Mouse (Mus musculus) megakaryocyte-erythroid progenitor cell, adult 5-6 weeks (primary cell): ENCODE results near the gene Fads1. TPM values are rescaled to one million over a fixed set of nuclear protein-coding genes. Genes with fewer than 3 reads are reported as not detected.

Experiments
- ATAC-seq: replicated peaks from 2 replicates; pipeline ENCODE4 v1.8.0; 2016; ENCODE audit warnings: mild to moderate bottlenecking, inconsistent platforms; ENCODE audit not compliant: severe bottlenecking, poor library complexity, low FRiP score, low TSS enrichment
- total RNA-seq, 2 experiments: library from RNA; stranded (forward) in 1 of 2; stranded (reverse) in 1 of 2; fragments of 200-1000, 215-1000 nt in 1 of 2; fragments of >200 nt in 1 of 2; fragmentation: Nextera tagmentation in 1 of 2; gene quantifications; 2 replicates each; pipeline ENCODE4 v1.2.3; 2014 to 2017

The Fads1 gene
- total RNA-seq, 2 experiments from 2014 or later = 26.6 to 51.2 TPM

- ATAC-seq = peak; percentile 33; the same call in 1 of the 2 replicates
These were observed 8.7 kb upstream of the Fads1 start for GRCm38 (mm10) chr19:10173844-10174539.

DNA sequence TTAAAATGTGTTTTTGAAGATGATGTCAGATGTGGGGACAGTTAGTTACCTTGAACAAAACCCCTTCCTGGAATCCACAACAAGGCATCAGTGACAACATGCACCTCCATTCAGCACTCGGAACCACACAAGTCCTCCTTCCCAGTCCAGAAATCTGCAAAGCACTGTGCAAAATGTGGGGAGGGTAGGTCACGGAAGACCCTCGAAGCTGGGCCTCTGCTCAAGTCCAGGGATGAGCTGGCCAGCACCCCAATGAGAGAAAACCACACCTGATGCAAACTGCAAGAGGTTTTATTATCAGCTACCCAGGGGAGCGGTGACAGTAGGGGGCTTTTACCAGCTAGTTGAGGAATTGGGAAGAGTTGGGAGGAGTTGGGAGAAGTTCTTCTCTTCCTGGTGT, 7.7 kb upstream of the Fads1 start:
- no peak for ATAC-seq

DNA sequence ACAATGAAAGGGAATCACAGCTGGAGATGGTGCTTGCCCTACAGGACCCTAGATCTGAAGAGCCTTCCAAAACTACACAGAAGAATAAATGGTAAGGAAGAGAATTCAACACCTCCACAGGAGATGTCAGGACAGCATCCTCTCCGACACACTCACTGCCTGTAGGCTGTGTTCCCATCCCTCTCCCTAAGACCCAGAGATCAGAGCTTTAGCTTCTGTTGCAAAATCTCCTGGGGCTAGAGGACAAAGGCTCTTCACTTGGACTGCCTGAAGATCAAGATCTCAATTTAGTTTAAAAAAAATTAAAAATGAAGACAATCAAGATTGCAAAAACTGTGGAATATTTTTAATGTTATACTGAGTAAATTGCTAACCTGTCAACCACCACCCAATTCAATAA, 6.2 kb upstream of the Fads1 start:
- no peak for ATAC-seq

DNA sequence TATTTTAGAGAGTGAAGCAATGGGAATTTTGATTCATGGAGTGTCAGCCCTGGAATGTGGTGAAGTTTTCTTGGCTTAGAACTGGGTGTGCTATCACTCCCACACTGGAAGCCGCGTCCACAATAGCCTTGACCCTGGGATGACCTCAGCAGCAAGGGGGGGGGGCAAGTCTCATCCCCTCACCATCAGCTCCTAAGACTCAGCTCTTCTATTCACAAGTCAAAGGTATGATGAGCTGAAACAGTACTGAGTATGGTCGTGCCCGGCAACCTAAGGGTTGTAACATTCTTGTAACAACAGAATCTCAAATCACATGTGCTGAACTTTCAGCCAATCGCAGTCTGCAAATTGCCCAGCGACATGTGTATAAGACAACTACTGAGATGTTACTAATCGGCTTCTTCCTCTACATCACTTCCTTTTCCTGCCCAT, 5.7 kb upstream of the Fads1 start:
- no peak for ATAC-seq

- no peak for ATAC-seq
These were observed 1.5 kb upstream of the Fads1 start for GRCm38 (mm10) chr19:10181225-10181624.

GRCm38 (mm10) chr19:10182142-10182541, 546 bp upstream of the Fads1 start:
- ATAC-seq = peak; percentile 25; the same call in 1 of the 2 replicates

DNA sequence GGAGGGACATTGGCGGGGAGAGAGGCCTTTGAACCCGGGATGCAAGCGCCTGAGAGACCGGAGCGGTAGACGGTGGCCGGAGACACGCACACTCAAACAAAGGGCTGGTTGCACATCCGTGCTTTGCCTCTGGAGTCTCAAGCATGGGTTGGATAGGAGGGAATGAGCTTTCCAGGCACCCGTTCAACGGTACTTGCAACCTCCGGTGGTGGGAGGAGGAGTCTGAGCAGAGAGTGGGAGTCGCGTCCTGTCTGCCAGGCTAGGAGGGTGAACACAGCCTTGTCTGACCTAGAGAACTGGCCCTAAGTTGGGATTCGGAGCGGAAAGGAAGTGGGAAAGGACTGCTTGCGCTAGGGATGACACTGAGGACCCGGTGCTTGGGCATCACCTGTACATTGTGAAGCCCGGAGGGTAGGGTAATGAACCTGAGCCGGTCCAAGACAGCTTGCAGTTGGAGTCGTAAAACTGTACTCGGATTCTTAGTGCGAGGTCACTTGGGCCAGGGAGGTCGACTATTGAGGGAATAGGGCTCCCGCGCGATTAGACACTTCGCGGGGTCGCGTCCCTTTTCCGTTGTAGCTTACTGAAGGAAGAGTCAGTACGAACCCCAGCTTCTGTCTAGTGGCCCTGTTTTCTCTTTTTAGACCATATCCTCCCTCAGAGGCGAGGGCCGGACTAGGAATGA, 753 bp downstream of the Fads1 start:
- ATAC-seq = peak; percentile 64

DNA sequence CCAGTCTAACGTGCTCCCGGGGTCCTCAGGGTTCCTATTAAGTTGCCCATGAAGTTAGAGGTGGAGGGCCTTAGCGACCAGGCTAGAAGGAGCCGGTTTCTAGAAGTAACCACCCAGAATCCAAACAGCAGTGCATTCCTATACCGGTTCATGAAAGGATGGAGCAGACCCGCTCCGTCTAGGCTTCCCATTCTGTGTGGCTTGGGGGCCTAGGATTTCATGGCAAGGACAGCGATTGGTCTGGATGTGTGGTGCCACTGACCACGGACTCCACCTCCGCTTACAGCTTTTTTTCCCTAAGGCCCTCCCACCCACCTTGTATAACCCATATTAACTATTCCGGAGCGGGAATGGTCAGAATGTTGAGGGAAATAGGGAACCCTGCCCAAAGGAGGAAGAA, 1.4 kb downstream of the Fads1 start:
- no peak for ATAC-seq

- no peak for ATAC-seq
These were observed 3.2 kb downstream of the Fads1 start for GRCm38 (mm10) chr19:10185876-10186275.

DNA sequence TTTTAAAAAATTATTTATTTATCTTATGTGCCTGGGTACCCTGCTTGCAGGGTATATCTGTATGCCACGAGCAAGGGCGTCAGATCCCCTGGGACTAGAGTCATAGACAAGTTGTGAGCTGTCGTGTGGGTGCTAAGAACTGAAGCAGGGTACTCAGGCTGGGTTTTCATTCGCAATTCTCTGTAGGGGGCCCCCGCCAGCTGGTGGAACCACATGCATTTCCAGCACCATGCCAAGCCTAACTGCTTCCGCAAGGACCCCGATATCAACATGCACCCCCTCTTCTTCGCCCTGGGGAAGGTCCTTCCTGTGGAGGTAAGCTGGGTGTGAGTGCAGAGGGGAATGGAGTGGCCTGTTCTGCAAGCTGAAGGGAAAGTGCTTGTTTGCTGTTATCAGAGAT, 3.9 kb downstream of the Fads1 start:
- ATAC-seq = no peak

DNA sequence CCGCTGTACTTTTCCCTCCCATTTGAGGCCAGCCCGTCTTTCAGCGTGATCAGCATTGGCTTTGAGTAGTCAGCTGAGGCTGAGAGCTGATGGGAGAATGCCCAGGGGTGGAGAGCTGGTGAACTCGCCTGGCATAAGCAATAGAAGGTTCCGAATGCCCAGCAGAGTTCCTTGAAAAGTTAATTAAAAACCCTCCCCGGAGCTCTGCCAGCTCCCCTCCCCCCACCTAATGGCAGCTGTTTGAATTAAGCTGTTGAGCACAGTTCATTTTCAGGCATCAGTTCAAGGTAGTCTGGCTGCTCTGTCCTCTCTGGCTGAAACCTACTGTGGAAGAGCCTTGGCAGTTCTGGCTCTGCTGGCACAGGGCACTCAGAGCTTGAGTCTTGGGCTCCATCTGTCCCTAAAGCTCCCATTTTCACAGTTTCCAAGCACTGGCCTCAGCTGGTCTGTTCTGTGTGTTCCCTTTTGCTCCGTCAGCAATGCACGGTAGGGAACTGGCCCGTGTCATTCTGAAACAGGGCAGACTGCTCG, 5.7 kb downstream of the Fads1 start:
- no peak for ATAC-seq

- no peak for ATAC-seq
These were observed 6.3 kb downstream of the Fads1 start for GRCm38 (mm10) chr19:10189022-10189421.

- no peak for ATAC-seq
These were observed 7.3 kb downstream of the Fads1 start for GRCm38 (mm10) chr19:10189940-10190339.

DNA sequence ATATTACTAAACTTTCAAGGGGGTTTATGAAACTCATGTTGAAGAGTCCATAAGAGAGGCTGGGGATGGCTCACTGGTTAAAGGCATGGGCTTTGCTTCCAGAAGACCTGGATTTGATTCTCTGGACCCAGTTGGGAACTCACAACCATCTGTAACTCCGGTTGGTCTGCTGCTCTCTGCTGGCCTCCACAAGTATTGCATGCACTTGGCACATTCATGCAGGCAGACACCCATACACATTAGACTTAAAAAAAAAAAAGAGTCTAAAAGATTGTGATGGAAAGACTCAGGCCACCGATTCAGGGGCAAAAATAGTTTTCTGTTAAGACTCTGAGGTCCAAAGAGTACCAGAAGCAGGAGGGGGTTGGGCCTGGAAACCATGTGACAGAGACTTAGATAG, 8.1 kb downstream of the Fads1 start:
- no peak; the same call in 1 of the 2 replicates for ATAC-seq

DNA sequence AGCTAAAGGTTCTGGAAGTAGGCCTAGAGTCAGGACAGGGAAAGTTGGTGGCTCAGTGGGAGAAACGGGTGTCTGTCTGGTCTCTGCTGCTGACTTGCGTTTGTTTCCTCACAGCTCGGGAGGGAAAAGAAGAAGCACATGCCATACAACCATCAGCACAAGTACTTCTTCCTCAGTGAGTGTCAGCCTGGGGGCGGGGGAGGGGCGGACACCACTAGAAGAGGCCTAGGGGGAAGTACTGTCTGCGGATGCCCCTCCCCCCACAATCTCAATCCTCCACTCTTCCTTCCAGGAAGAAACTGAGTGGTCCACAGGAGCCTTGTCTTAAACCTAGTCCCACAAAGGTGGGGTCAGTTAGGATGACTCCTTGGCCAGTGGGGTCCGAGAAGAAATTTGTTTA, 8.6 kb downstream of the Fads1 start:
- ATAC-seq = no peak

DNA sequence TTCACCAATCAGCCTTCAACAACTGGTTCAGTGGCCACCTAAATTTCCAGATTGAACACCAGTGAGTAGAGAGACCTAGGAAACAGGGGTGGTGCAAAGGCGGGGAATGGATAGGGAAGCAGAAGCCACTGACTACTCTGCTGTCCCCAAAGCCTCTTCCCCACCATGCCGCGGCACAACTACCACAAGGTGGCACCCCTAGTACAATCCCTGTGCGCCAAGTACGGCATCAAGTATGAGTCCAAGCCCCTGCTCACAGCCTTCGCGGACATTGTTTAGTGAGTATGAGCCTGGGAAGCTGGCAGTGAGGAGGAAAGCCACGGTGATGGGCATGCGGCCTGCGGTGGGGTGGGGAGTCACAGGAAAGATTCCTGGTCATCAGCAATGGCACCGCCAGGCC, 11.6 kb downstream of the Fads1 start:
- no peak for ATAC-seq

- ATAC-seq = no peak
These were observed 12.6 kb downstream of the Fads1 start for GRCm38 (mm10) chr19:10195252-10195651.

GRCm38 (mm10) chr19:10197130-10197529, 14.4 kb downstream of the Fads1 start:
- no peak for ATAC-seq

GRCm38 (mm10) chr19:10198286-10198685, 15.6 kb downstream of the Fads1 start:
- no peak for ATAC-seq

DNA sequence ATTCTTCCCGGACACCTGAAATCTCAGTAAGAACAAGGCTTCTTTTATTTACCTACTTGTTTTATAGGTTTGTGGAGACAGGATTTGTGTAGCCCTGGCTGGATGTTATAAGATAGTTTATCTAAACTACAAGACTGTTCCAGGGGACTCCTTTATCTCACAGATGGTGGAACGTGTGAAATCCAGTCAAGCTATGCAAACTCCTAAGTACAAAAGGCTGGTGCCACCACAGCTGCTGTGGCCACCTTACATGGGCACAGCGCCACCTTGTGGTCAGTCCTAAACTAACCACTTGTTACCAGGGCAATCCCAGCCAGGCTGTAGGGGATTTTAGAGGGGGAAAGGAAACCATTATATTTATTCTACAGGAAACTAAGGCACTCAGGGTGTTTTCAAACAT, 16.0 kb downstream of the Fads1 start:
- ATAC-seq = peak; percentile 56
